Comparison of ENCODE assay signal across 11 mouse cellular contexts in genomic region chr2:180107081-180107480, GRCm38 (mm10). TPM values are rescaled to one million over a fixed set of nuclear protein-coding genes. Genes with fewer than 3 reads are reported as not detected.
DNase-seq lines count a peak whose midpoint lies in the region; ATAC-seq and TF ChIP-seq lines count a peak whose summit lies in the region.
"Had no signal": no experiment of that assay in that cellular context is flagged by ENCODE, and none has a peak within 500 bp of the region (broad histone marks: within the 10 kb centered on the region; RNA-seq: fewer than 3 reads in every experiment).

No protein-coding gene starts in this region.

- H3K27ac ChIP-seq in kidney, postnatal 0 days, result no peak overlapping the region
- H3K27ac ChIP-seq: hindbrain, embryonic 12.5 days; lung, embryonic 15.5 days had no signal

- TF ChIP-seq CTCF in kidney, postnatal 0 days (IDR thresholded peaks at IDR 0.05; ENCODE audit: low read depth), result peak; percentile 48; the same call in 1 of the 2 replicates
- peak; percentile 51 for TF ChIP-seq CTCF in E14TG2a.4 (conservative IDR thresholded peaks at IDR 0.05; ENCODE audit: low read length)

- H3K4me3 ChIP-seq in kidney, postnatal 0 days (replicated peaks; ENCODE audit: low read depth, low read length), result no peak overlapping the region
- no peak overlapping the region for H3K4me3 ChIP-seq in E14TG2a.4 (replicated peaks; ENCODE audit: low read length)
- H3K4me3 ChIP-seq: hindbrain, embryonic 12.5 days; lung, embryonic 15.5 days had no signal

- H3K9me3 ChIP-seq in kidney, postnatal 0 days (replicated peaks; ENCODE audit: low read length), result no peaks in the 10 kb centered on the region
- no peaks in the 10 kb centered on the region for H3K9me3 ChIP-seq in E14TG2a.4 (ENCODE audit: low read length)
- H3K9me3 ChIP-seq: hindbrain, embryonic 12.5 days; lung, embryonic 15.5 days had no signal

- DNase-seq in kidney, postnatal 0 days (ENCODE audit: low spot score), result no peak
- DNase-seq in kidney, postnatal 4 days, result no peak
- DNase-seq in A20 (ENCODE audit: low read depth, low spot score), result peak; percentile 38
- no peak for DNase-seq in right cerebral cortex, postnatal 10 days (ENCODE audit: low spot score in 2 of 2)
- DNase-seq in gastrocnemius, postnatal 25 days, result no peak
- no peak for DNase-seq in testis, postnatal 14 days (ENCODE audit: low spot score)
- DNase-seq: kidney, postnatal 14 days had no signal

- peaks cover 6% of the 10 kb centered on the region for H3K4me1 ChIP-seq in kidney, postnatal 0 days (replicated peaks; ENCODE audit: insufficient read depth, low read length)
- H3K4me1 ChIP-seq in E14TG2a.4 (replicated peaks; ENCODE audit: low read depth, low read length), result peaks cover 46% of the 10 kb centered on the region

- no peak for ATAC-seq in kidney, postnatal 0 days (replicated peaks; ENCODE audit: low FRiP score, low read depth)
- ATAC-seq in megakaryocyte progenitor cell, adult 5-6 weeks (replicated peaks; ENCODE audit: poor library complexity), result peak; percentile 59

- no peaks in the 10 kb centered on the region for H3K36me3 ChIP-seq in kidney, postnatal 0 days (ENCODE audit: insufficient read depth, low read length)
- no peaks in the 10 kb centered on the region for H3K36me3 ChIP-seq in E14TG2a.4 (ENCODE audit: insufficient read depth, low read length)
- H3K36me3 ChIP-seq: hindbrain, embryonic 12.5 days; lung, embryonic 15.5 days had no signal

- WGBS in kidney, postnatal 0 days, result 63% methylated on average over 4 of the region's 4 CpGs

- H3K27me3 ChIP-seq in kidney, postnatal 0 days (ENCODE audit: insufficient read depth, low read length), result peaks cover 34% of the 10 kb centered on the region
- H3K27me3 ChIP-seq in E14TG2a.4 (ENCODE audit: insufficient read depth, low read length), result peaks cover 45% of the 10 kb centered on the region

- H3K9ac ChIP-seq in kidney, postnatal 0 days (ENCODE audit: low read depth, low read length), result no peak overlapping the region
- H3K9ac ChIP-seq: hindbrain, embryonic 12.5 days; lung, embryonic 15.5 days had no signal

- no peak overlapping the region for H3K4me2 ChIP-seq in kidney, postnatal 0 days (ENCODE audit: low read length)
- H3K4me2 ChIP-seq: hindbrain, embryonic 12.5 days; lung, embryonic 15.5 days had no signal

RNA-seq across cellular contexts. Expression of gene Hrh3, which starts 2.8 kb away (rescaled TPM):
- not detected in 2 replicates for polyA plus RNA-seq in kidney, postnatal 0 days (2015; fragmentation: Nextera tagmentation; extraction: Ambion mirVana)
- total RNA-seq in megakaryocyte progenitor cell, adult 5-6 weeks (2015), result not detected in 2 replicates
- total RNA-seq in megakaryocyte progenitor cell, adult 5-6 weeks (2017), result not detected in 2 replicates
- not detected for total RNA-seq in gastrocnemius, postnatal 25 days (2021)
- polyA plus RNA-seq: lung, embryonic 15.5 days had no signal

RNA-seq across cellular contexts. Expression of gene Osbpl2, which starts 12.0 kb away (rescaled TPM):
- polyA plus RNA-seq in kidney, postnatal 0 days (2015; fragmentation: Nextera tagmentation; extraction: Ambion mirVana), result 33.4 and 34.7 TPM in 2 replicates
- total RNA-seq in megakaryocyte progenitor cell, adult 5-6 weeks (2015), result 20.0 and 22.2 TPM in 2 replicates
- total RNA-seq in megakaryocyte progenitor cell, adult 5-6 weeks (2017), result 35.8 and 40.8 TPM in 2 replicates
- 10 to 100 TPM; 15.4 to 16.0 TPM for total RNA-seq in gastrocnemius, postnatal 25 days (2021)

RNA-seq across cellular contexts. Expression of gene Mtg2, which starts 36.7 kb away (rescaled TPM):
- polyA plus RNA-seq in kidney, postnatal 0 days (2015; fragmentation: Nextera tagmentation; extraction: Ambion mirVana), result 18.6 and 19.3 TPM in 2 replicates
- 6.4 and 9.3 TPM in 2 replicates for total RNA-seq in megakaryocyte progenitor cell, adult 5-6 weeks (2015)
- total RNA-seq in megakaryocyte progenitor cell, adult 5-6 weeks (2017), result 12.2 and 14.0 TPM in 2 replicates
- 10 to 100 TPM; 12.5 to 13.2 TPM for total RNA-seq in gastrocnemius, postnatal 25 days (2021)
